Mouse (Mus musculus) adipocyte (in vitro differentiated cells): ENCODE measurements around the gene Vipr1.
A peak's percentile ranks its signal among the peaks of the same experiment; 100 is the strongest.

Source experiments
- DNase-seq: peaks from one replicate; pipeline ENCODE4 v3.0.0-alpha.2; 2016; ENCODE audit warnings: low spot score

Vipr1 gene

GRCm38 (mm10) chr9:121679549-121679948, 37.0 kb downstream of the Vipr1 start:
- peak; percentile 59 for DNase-seq

- no peak for DNase-seq
Measured at GRCm38 (mm10) chr9:121681191-121681590, 38.7 kb downstream of the Vipr1 start.

- no peak for DNase-seq
Measured at GRCm38 (mm10) chr9:121682037-121682680, 39.6 kb downstream of the Vipr1 start.

- DNase-seq: no peak
Measured at GRCm38 (mm10) chr9:121684702-121685101, 42.2 kb downstream of the Vipr1 start.

- DNase-seq: no peak
Measured at GRCm38 (mm10) chr9:121690200-121690651, 47.7 kb downstream of the Vipr1 start.

GRCm38 (mm10) chr9:121690734-121691133, 48.2 kb downstream of the Vipr1 start:
- no peak for DNase-seq

GRCm38 (mm10) chr9:121694736-121695135, 52.2 kb downstream of the Vipr1 start:
- DNase-seq: no peak

GRCm38 (mm10) chr9:121696626-121697025, 54.1 kb downstream of the Vipr1 start:
- DNase-seq: no peak

GRCm38 (mm10) chr9:121697150-121698049, 54.9 kb downstream of the Vipr1 start:
- peak; percentile 65 for DNase-seq

GRCm38 (mm10) chr9:121704261-121704645, 61.7 kb downstream of the Vipr1 start:
- DNase-seq: no peak

- peak; percentile 94 for DNase-seq
Measured at GRCm38 (mm10) chr9:121704646-121705625, 62.4 kb downstream of the Vipr1 start, which contains the start of gene Sec22c. TSS of gene Sec22c (minus strand) at chr9:121705490.

- DNase-seq: no peak
Measured at GRCm38 (mm10) chr9:121706029-121706675, 63.6 kb downstream of the Vipr1 start.

- no peak for DNase-seq
Measured at GRCm38 (mm10) chr9:121707801-121708200, 65.3 kb downstream of the Vipr1 start.

GRCm38 (mm10) chr9:121708506-121709486, 66.3 kb downstream of the Vipr1 start:
- DNase-seq: no peak

- peak; percentile 99 for DNase-seq
Measured at GRCm38 (mm10) chr9:121709898-121710583, 67.5 kb downstream of the Vipr1 start, which contains the start of gene Ss18l2. TSS of gene Ss18l2 (plus strand) at chr9:121710329.

GRCm38 (mm10) chr9:121710584-121710975, 68.1 kb downstream of the Vipr1 start:
- peak; percentile 56 for DNase-seq

GRCm38 (mm10) chr9:121717048-121717447, 74.5 kb downstream of the Vipr1 start:
- no peak for DNase-seq

- peak; percentile 24 for DNase-seq
Measured at GRCm38 (mm10) chr9:121718070-121718705, 75.7 kb downstream of the Vipr1 start.

- DNase-seq: peak; percentile 98
Measured at GRCm38 (mm10) chr9:121718792-121719318, 76.3 kb downstream of the Vipr1 start, which contains the start of gene Nktr. TSS of gene Nktr (plus strand) at chr9:121719169.
